Mouse (Mus musculus) layer of hippocampus, adult 8-10 months (tissue): ENCODE data around the gene Pgd. TPM values are rescaled to one million over a fixed set of nuclear protein-coding genes. Genes with fewer than 3 reads are reported as not detected.
A peak's percentile ranks its signal among the peaks of the same experiment; 100 is the strongest.
"Not testable (repeated sequence)": the region's sequence is repeated elsewhere in the genome, so short reads cannot be mapped to it uniquely, and the experiment has no call there.

Source experiments
- DNase-seq, 2 experiments: peaks; one replicate each; pipeline ENCODE4 v3.0.0; 2022; ENCODE audit warnings: low spot score in 2 of 2
- total RNA-seq, 4 experiments: library from RNA; stranded (reverse); gene quantifications; 2 replicates each; pipeline ENCODE4 v1.2.4; 2022

Pgd gene
- total RNA-seq, 4 experiments from 2014 or later: 33.0 to 46.5 (median 40.5) TPM

- DNase-seq: not testable (repeated sequence)
Measured at GRCm38 (mm10) chr4:149169926-149170325, 3.4 kb upstream of the Pgd start.

DNA sequence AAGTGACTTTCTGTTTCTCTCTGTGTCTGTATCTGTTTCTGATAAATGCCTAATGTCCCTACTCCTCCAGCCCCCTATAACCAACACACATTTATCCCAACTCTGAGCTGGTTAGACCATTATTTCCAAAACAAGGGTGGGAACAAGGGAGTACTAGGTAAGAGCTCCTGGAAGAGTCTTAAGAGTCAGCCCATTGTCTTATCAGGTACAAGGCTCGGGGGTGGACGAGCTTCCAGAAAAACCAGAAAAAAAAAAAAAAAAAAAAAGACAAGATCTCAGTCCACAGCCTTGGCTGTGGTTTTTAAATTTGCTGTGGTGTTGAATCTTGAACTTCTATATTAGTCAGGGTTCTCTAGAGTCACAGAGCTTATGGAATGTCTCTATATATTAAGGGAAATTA is 1.4 kb upstream of the Pgd start:
- no peak for DNase-seq

GRCm38 (mm10) chr4:149166957-149167611 is 513 bp upstream of the Pgd start:
- no peak for DNase-seq

GRCm38 (mm10) chr4:149164150-149164549 is 2.4 kb downstream of the Pgd start:
- no peak for DNase-seq

GRCm38 (mm10) chr4:149163196-149163595 is 3.4 kb downstream of the Pgd start:
- DNase-seq: no peak

GRCm38 (mm10) chr4:149161166-149161565 is 5.4 kb downstream of the Pgd start:
- no peak for DNase-seq

DNA sequence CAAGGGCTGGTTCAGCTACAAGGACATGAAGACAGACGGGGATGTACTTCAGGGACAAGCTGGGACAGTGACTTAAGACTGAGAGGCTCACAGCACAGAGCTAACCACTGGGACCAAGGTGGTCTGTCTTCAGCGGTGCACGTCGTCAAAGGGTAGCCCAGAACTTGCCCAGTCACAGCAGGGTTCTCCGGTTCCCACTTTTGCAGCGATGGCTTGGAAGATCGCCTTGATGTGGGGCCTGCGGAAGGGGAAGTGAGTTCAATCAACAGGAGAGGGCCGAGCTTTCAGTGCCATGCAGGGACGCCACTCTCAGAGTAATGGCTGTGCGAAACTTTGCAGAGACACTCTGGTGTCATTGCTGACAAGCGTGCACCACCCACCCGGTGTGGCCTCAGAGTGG is 6.7 kb downstream of the Pgd start:
- DNase-seq: no peak

DNA sequence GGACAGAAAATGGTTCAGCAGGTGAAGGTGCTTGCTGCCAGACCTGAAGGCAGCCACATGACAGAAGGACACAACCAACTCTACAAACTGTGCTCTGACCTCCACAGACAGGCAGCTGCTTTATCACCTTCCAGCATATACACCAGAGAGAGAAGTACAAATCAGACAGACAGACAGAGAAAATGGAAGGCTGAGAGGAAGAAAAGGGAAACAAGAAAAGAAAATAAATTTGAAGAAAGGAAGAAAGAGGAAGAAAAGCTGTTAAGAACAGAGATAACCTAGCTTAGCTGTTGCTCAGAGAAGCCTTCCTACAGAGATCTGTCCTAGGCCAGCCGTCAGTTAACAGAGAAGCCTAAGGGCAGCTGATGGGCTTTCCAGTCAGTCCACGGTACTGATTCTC is 7.4 kb downstream of the Pgd start:
- DNase-seq: no peak

DNA sequence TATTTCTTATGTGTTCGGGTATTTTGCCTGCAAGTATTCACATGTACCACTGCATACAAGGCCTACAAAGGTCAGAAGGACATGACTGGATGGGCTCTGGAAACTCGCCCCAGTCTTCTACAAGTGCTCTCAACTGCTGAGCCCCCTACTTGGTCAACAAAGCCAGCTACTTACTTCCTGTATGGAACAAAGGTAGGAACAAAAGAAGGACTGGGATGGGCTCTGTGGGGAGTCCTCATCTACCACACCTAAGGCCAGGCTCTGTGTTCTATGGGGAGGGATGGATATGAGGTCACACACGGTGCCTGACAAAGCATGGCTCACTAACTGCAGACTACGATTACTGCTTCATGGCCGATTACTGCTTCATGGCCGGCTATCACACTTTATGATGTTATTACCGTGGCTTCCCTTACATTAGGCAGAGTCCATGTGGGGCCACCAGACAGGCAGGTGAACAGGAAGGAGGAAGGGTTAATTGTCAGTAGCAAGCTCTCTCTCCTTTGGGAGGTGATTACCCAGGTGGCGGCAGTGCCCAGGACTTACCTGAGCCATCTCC is 9.1 kb downstream of the Pgd start:
- no peak for DNase-seq

DNA sequence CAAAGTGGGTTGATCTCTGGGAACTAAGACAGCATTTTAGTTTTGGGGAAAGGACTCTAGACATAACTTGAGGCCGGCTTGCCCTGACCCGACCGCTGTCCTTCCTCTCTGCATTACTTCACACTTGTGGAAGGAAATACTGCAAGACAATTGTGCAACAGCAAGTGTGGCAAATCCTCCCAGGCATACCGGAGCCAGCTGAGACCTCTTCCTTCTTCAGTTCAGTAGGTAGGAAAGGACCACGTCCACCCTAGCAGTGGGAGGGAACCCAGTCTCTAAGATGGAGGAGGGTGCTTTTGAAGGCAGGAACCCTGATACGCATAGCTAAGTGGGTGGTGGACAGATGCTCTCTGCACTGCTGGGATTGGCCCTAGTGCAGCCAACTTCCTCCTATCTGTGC is 10.9 kb downstream of the Pgd start:
- no peak for DNase-seq

- DNase-seq: no peak
Measured at GRCm38 (mm10) chr4:149154859-149155258, 11.7 kb downstream of the Pgd start.

GRCm38 (mm10) chr4:149150721-149151120 is 15.8 kb downstream of the Pgd start:
- DNase-seq: no peak

GRCm38 (mm10) chr4:149150256-149150655 is 16.3 kb downstream of the Pgd start:
- DNase-seq: no peak

GRCm38 (mm10) chr4:149149611-149150010 is 17.0 kb downstream of the Pgd start:
- DNase-seq: no peak

DNA sequence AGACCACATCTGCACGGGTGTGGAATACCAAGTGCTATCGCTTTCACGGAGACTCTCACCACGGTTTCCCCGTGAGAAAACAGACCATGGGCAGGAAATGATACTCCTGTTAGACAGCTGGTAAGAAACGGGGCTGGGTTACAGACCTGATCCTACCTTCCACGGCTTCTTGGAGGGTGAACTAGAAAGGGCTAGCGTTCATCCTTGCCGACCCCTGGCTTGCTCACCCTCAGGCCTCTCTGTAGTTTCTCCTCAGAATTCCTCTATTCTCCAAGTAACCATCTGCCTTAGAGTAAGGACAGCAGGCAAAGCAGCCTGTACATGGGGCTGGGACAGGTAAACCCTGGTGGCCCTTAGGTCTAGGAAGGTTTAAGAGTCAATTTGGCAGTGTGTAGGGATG is 17.4 kb downstream of the Pgd start:
- DNase-seq: no peak

- DNase-seq: no peak
Measured at GRCm38 (mm10) chr4:149148084-149148483, 18.5 kb downstream of the Pgd start.

DNA sequence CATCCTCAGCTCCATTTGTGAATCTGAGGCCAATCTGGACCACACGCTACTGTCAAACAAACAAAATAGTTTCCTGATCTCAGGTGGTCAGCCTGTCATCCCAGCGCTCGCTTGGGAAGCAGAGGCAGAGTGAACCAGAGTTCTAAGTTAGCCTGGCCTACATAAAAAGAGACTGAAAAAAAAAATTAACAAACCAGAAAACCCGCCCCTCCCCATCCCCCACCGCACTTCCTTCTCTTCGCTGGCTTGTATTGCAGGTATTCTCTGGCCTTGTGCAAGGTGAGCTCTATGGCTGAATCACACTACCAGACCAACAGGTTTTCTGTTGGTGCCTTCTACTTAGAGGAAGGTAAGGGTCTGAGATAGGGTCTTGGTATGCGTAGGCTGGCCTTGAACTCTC is 19.0 kb downstream of the Pgd start:
- no peak for DNase-seq

- no peak for DNase-seq
Measured at GRCm38 (mm10) chr4:149145151-149145550, 21.4 kb downstream of the Pgd start.

DNA sequence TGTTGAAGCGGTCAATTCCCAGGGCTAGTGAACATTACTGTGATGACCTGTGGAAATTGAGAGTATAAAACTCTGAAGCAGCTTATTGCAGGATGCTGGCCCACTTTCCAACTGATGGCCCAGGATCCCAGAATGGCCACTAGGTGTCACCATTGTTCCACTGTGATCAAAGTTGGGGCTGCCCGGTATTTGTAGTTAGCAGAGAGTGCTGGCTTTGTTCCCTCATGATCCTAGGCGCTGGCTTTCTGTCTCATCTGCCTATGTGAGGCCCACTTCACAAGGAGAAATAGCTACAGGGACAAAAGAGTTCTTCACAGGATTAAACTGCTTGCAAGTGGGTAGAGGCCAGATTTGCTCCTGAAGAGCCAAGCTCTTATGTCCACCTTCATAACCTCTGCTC is 22.1 kb downstream of the Pgd start:
- peak; percentile 71 to 89 for DNase-seq

GRCm38 (mm10) chr4:149143594-149143993 is 23.0 kb downstream of the Pgd start:
- no peak for DNase-seq

DNA sequence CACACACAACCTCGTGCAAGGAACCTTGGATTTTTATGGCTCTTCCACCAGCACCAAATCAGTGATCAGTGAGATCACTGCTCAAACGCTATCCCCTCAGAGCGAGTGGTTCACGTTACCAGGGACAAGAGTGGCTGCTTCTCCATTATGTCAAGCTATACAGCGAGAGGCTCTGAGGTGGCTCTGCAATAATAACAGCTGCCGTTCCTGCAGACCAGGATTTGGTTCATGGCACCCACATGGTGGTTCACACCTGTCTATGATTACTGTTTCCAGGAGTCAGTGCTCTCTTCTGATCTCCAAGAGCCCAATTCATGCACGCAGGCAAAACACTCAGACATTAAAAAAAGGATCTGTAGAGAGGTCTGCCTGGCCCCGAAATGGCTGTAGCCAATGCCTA is 28.1 kb downstream of the Pgd start:
- DNase-seq: no peak

GRCm38 (mm10) chr4:149136982-149137770 is 29.4 kb downstream of the Pgd start, which contains the start of gene Cenps:
Cenps (minus strand) TSS chr4:149137629.
- peak; percentile 75 to 87 for DNase-seq
